Mouse (Mus musculus): Measurements from ENCODE around the gene Gm45618. TPM values are rescaled to one million over a fixed set of nuclear protein-coding genes. Genes with fewer than 3 reads are reported as not detected.
"Not testable (repeated sequence)": the region's sequence is repeated elsewhere in the genome, so short reads cannot be mapped to it uniquely, and the experiment has no call there.

The Gm45618 gene
- not detected for total RNA-seq (2021)
- long read RNA-seq, experiment 1 = 0 reads
- long read RNA-seq, experiment 2 = 0 reads

DNA sequence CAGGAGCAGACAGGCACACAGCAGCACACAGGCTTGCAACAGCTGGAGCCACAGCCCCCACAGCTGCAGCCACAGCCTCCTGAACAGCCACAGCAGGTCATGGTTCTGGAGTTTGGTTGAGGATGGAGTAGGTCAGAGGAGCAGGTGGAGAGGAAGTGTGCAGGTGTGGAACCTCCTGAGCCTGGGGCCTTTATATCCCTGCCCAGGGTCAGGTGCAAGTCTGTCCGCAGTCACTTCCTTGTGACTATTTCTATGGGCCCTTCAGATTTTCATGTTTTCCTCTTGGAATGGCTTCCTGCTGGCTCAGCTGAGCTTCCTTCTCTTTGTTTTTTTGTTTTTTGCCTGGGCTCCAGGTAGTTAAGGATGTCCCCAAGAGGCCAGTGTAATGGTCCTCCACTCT is at the start of gene Gm45618:
Gene Gm45618, minus strand, starts transcription at position 101 of the 400 bp plus-strand sequence.
- intact Hi-C loops (cut with DNase I; ENCODE audit: low total_unique reads); DNase-seq: not testable (repeated sequence)

DNA sequence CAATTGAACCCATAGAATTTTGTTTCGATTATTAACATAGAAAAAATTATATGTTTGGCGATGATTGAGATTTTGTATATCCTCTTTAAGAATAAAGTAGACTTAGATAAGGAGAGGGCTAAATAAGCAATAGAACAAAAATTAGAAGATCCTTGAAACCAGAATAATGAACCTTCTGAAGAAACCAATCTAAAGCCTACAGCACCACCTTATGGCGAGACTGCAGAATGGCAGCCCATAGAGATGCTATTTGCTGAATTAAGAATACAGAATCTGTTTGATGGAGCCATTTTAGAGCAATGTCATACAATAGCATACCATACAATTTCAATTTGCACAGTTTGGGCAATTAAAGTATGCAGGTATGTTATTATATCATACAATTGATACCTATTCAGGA is 49.3 kb upstream of the Gm45618 start:
- DNase-seq = no peak
- intact Hi-C loops (cut with DNase I; ENCODE audit: low total_unique reads) = no loop called here

DNA sequence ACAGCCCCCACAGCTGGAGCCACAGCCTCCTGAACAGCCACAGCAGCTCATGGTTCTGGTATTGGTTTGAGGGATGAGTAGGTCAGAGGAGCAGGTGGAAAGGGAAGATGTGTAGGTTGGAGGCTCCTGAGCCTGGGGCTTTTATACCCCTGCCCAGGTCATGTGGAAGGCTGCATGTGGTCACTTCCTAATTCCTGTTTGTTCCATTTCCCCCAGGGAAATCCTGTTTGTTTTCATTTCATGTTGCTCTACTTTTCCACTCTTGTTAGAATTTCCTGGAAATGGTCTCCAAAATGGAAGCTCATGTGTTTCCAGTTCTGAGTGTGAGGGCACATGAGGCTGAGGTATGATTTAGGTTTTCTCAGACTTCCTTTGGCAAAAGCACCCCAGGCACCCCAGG is 45.1 kb upstream of the Gm45618 start, which contains the start of gene Gm4553:
Gene Gm4553, minus strand, starts transcription at position 101 of the 400 bp plus-strand sequence.
- DNase-seq; intact Hi-C loops (cut with DNase I; ENCODE audit: low total_unique reads): not testable (repeated sequence)

GRCm38 (mm10) chr7:142159366-142159765 is 38.8 kb upstream of the Gm45618 start:
- intact Hi-C loops (cut with DNase I; ENCODE audit: low total_unique reads) = no loop called here

GRCm38 (mm10) chr7:142157013-142157412 is 36.5 kb upstream of the Gm45618 start, which contains the start of gene Gm29735:
Gene Gm29735, minus strand, starts transcription at chr7:142157113.
- intact Hi-C loops (cut with DNase I; ENCODE audit: low total_unique reads); DNase-seq: not testable (repeated sequence)

More at GRCm38 (mm10) chr7:142159366-142159765, 38.8 kb upstream of the Gm45618 start:
- DNase-seq = no peak

- no peak for DNase-seq
- intact Hi-C loops (cut with DNase I; ENCODE audit: low total_unique reads) = no loop called here
Measured at GRCm38 (mm10) chr7:142155308-142155707, 34.8 kb upstream of the Gm45618 start.

DNA sequence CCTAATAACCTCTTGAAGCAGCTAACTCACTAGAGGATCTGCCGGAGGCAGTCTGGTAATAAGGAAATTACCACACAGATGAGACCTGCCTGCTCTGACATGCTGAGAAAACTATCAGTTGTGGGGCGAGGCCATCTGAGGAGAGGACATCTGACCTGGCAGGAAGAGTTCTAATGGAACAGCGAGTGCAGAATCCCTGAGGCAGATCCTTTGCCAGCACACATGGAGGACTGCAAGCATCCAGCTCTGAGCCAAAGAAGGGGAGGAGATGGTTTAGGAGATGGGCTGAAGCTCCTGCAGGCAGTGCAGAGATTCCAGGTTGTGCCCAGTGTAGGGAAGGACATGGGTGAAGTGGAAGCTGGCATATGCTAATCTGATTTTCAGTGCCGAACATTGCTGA is 31.7 kb upstream of the Gm45618 start:
- intact Hi-C loops (cut with DNase I; ENCODE audit: low total_unique reads) = no loop called here
- DNase-seq = no peak

DNA sequence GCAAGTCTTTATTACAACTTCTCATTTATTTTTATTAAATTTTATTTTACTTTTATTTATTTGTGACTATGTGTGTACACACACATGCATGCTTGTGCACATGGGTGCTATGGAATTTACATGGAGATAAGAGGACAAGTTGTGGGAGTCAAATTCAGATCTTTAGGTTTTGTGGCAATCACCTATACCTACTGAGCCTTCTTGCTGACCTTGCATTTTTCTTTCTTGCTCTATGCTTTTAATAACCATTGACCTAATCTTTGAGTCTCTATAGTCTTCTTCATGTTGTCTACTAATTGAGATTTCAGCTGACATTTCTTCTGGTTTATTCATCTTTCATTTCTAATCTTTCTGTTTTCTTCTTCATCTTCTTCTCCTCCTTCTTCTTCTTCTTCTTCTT is 28.1 kb upstream of the Gm45618 start:
- intact Hi-C loops (cut with DNase I; ENCODE audit: low total_unique reads) = loop anchor here (5.0 kb wide), 1 partner anchor 99 kb away; no protein-coding TSS in a partner anchor
- no peak for DNase-seq

GRCm38 (mm10) chr7:142146033-142146432 is 25.5 kb upstream of the Gm45618 start:
- peak; percentile 14 for DNase-seq
- intact Hi-C loops (cut with DNase I; ENCODE audit: low total_unique reads) = loop anchor here (5.0 kb wide), 1 partner anchor 101 kb away; no protein-coding TSS in a partner anchor

GRCm38 (mm10) chr7:142145413-142145940 is 24.9 kb upstream of the Gm45618 start:
- intact Hi-C loops (cut with DNase I; ENCODE audit: low total_unique reads) = loop anchor here (5.0 kb wide), 1 partner anchor 102 kb away; no protein-coding TSS in a partner anchor
- DNase-seq = no peak

- intact Hi-C loops (cut with DNase I; ENCODE audit: low total_unique reads) = no loop called here
- no peak for DNase-seq
Measured at GRCm38 (mm10) chr7:142144507-142144906, 24.0 kb upstream of the Gm45618 start, which contains the start of gene Gm45337. Gene Gm45337, minus strand, starts transcription at chr7:142144607.

DNA sequence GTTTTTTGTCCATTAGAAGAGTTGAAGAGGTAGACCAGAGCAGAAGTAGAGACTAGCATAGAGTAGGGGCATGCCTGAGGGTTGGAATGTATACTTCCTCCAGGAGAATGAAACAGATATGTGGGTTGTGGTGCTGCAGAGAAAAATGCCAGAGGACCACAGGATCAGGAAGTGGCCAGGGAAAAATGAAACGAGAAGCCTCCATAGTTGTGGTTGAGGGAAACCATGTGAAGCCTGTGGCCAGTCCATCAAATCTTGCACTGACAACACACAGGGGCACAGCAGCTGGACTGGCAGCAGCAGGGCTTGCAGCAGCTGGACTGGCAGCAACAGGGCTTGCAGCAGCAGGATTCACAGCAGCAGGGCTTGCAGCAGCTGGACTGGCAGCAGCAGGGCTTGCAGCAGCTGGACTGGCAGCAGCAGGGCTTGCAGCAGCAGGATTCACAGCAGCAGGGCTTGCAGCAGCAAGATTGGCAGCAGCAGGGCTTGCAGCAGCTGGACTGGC is 23.0 kb upstream of the Gm45618 start:
- intact Hi-C loops (cut with DNase I; ENCODE audit: low total_unique reads); DNase-seq: not testable (repeated sequence)

DNA sequence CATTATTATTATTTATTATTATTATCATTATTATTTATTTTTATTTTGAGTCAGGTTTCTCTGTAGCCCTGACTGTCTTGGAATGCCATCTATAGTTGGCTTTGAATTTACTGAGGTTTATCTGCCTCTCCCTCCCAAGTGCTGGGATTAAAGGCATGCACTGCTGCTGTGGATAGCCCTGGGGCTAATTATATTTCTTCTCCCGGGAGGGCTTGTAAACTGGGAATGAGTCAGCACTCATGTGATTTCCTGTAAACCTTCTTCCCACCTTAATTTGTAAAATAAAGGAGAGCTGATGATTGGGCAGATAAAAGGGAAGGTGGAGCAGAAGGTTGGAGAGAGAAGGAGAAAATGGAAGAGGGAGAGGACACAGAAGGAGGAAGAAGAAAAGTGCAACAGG is 20.2 kb upstream of the Gm45618 start:
- intact Hi-C loops (cut with DNase I; ENCODE audit: low total_unique reads) = no loop called here
- no peak for DNase-seq

GRCm38 (mm10) chr7:142135934-142136333 is 15.4 kb upstream of the Gm45618 start, which contains the start of gene Gm39115:
Gene Gm39115, minus strand, starts transcription at chr7:142136034.
- intact Hi-C loops (cut with DNase I; ENCODE audit: low total_unique reads); DNase-seq: not testable (repeated sequence)

DNA sequence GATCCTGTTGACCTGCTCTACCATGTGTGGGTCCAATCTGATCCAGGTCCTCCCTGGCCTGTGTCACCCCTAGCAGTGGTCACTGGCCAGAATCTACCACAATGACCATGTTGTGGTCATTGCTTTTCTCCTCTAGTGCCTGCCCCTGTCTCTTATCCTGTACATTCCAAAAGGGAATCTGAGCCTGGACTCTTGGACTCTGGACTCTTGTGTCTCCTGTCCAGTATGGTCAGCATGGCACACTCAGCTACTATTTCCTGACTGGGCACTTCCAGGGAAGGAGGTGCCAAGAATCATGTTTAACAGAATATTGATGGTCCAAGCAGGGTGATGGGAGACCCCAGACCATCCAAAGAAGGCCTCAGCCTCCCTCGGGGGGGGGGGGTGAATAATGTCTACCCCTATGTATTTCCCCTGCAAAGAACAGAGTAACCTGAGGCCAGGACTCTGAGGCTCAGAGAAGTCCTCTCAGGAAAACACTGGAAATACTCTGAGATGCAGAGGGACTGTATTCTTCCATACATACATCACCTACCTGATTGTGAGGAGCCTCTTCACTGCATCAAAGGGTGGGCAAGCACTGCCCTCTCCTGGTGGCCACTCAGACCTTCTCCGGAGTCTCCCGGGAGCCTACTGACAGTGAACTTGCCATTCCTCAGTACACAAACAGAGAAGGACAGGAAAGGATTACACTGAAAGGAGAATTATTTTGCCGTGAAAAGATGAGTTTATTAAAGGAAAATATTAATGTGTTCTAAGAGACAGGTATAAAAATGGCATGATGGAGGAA is 13.9 kb upstream of the Gm45618 start:
- intact Hi-C loops (cut with DNase I; ENCODE audit: low total_unique reads) = no loop called here
- no peak for DNase-seq

GRCm38 (mm10) chr7:142128843-142129242 is 8.3 kb upstream of the Gm45618 start:
- DNase-seq = no peak
- intact Hi-C loops (cut with DNase I; ENCODE audit: low total_unique reads) = no loop called here

GRCm38 (mm10) chr7:142119632-142120031 is 897 bp downstream of the Gm45618 start:
- intact Hi-C loops (cut with DNase I; ENCODE audit: low total_unique reads) = no loop called here
- no peak for DNase-seq

GRCm38 (mm10) chr7:142104747-142105146 is 15.8 kb downstream of the Gm45618 start:
- intact Hi-C loops (cut with DNase I; ENCODE audit: low total_unique reads) = no loop called here
- no peak for DNase-seq

GRCm38 (mm10) chr7:142097776-142098175 is 22.8 kb downstream of the Gm45618 start:
- DNase-seq = peak; percentile 79
- intact Hi-C loops (cut with DNase I; ENCODE audit: low total_unique reads) = loop anchor here (2.0 kb wide), 2 partner anchors 27 to 81 kb away; no protein-coding TSS in a partner anchor

DNA sequence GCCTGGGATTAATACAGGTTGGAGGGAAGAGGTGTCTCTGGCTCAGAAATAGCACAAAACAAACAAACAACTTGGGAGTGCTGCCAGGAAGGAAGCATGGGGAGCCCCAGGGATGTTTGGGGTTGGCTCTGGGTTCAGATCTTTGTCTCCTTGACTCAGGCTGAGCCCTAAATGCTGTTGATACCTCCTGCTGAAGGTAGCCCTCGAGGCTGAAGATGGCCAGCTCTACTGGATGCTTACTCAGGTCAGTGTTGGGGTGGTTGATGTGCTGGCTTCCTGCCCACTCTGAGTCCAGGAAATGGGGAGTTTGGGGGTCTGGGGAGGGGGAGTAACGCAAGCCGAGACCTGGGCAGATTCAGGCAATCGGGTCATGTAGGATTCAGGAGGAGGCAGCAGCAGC is 23.8 kb downstream of the Gm45618 start:
- no peak for DNase-seq
- intact Hi-C loops (cut with DNase I; ENCODE audit: low total_unique reads) = loop anchor here (2.0 kb wide), 1 partner anchor 80 kb away; no protein-coding TSS in a partner anchor
